Mouse (Mus musculus) ovary, adult 18-20 months (tissue): ENCODE data around the gene Tmem9.

ENCODE experiments used
- DNase-seq: peaks from one replicate; pipeline ENCODE4 v3.0.0; 2022; ENCODE audit warnings: low spot score, mixed read lengths

Gene Tmem9

DNA sequence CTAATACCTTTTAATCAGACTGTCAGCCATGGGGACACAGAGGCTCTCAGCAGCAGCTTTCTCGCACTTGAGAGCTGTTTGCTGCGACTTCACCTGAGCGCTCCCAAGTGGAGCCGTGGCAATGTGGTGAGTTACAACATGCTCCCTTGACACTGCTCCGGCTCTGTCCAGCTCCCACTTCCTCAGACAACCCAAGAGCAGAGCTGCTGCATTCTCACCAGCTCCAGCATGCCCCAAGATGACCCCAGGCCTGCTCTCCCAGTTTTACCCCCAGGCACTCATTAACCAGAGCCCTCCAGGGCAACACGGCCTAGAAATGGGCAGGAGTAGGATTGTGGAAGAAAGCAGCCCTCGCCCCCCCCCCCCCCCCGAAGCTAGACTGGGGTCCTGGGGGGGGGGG is 23.7 kb downstream of the Tmem9 start:
- no peak for DNase-seq

DNA sequence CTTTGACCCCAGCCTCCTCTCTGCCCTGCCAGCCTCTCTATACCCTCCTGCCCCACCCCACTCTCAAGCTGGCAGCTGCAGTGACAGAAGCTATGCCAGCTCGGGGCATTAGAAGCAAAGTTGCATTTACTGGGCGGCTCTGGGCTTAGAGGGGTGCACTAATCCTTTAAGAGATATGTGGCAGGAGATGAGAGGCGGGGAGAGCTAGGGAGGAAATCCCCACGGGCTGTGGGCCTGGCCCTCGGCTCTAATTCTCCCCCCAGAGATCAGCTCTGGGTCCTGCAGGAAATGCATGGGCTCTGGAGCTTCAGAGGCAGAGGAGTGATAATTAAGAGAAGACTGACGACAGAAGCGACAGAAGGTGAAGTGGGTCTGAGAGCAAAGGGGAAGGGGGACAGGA is 25.0 kb downstream of the Tmem9 start:
- DNase-seq: no peak

DNA sequence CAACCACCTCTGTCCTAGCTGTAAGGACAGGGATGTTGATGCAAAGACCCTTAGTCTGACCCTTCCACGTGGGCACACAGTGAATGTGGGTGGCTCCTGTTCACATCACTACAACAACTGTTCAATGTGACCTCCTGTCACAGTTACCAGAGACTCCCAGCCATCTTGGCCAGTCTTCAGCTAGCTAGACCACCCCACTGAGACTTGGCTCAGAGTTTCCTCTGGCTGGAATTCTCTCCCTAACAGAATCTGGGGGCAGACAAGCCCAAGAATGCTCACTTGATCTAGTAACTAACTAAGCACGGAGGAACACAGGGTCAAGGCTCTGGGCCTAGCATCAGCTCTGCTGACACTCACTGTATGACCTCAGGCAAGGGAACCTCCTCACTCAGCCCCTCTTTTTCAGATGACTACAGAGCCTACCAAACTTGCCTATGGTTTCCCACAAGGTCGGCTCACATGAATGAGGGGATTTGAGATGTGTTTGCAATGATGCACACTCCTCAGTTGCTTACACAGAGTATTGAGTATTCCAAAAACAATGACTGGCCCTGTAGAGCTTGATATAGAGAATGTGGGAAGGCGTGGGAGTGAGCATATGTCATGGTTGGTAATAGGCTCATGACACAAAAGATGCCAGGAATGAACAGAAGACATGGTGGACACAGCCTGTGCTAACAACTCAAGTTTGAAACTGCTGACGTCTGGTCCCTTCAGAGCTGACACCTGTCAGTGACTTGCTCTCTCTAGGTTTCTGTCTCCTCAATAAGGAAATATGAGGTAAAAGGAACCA is 31.0 kb downstream of the Tmem9 start:
- no peak for DNase-seq

DNA sequence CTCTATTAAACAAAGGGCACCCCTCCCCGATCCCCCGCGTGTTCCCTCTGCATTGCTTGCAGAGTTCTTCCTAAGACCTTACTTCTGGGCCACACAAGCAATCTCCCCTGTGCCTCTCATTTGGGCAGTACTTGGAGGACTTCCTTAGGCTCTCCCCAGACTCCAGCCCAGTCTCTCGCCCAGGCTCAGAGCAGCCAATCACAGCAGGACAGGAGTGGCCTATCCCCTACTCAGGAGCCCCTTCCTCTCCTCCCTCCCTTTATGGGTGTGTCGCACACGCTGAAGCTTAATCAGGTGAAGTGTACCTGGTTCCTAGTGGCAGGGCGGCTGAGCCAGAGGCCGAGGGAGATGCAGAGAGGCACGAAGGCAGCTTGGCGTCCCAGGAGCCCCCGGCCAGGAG is 32.5 kb downstream of the Tmem9 start:
- DNase-seq: no peak

DNA sequence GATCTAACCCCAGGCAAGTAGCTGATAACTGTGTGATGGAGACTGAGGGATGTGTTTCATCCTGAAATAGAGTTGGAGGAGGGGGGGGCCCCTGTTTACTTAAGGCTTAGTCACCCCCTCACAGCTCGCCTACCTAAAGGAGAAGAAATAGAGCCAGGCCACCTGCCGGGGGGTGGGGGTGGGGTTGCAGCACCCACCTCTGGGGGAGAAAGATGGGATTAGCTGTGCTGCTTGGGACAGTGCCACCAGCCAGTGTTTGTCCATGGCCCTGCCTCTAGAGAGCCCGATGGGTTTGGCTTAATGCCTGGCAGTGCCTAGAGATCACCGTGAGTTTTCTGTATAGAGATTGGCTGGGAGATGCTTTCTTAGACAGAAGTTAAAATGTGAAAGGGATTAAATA is 32.9 kb downstream of the Tmem9 start:
- no peak for DNase-seq

DNA sequence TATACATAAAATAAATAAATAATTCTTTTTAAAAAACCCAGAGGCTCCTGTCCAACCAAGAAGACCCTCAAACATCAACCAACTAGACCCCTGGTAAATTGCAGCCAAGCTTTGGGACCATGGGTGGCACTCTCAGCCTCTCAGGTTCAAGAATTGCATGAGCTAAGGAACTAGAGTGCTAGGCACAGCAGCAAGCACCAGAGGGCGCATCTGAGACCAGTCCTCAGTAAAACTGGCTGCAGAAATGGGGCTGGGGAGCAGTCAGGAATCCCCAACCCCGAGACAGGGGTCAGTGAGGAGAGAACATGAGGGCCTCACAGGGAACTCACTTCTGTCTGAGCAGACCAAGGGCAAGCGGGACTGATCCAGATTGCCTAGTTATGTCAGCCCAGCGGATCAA is 37.8 kb downstream of the Tmem9 start:
- DNase-seq: no peak

DNA sequence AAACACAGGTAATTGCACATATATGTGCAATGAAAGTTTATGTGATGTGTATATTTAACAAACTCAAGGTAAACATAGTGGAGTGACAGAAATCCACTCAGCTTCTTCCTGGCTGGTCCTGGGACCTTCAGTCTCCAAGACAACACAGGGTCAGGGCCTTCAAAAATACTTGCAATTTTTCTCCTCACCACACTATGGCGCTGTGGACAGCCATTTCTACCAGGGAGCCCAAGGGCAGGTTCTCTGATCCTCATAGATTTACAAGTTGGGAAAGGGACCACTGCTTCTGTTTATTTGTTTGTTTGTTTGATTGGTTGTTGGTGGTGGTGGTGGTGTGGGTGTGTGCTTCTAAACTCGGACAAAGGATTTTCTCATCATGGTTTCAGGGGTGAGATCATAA is 39.5 kb downstream of the Tmem9 start:
- DNase-seq: no peak

DNA sequence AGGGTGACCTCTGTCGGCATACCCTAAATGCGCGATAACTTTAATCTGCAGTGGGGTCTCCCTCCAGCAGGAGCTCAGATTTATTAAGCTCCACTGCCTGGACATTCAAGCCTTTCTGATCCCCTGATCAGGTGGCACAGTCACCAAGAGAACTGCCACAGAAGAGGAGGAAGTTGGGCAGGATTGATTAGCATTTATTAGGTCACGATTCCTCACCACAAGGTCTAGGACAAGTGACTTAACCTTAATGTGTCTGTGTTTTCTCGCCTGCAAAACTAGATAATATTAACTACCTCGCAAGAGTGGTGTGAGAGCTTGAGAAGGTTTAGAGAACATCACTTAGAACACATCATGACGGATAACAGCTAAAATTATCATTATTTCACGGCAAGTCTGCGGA is 39.9 kb downstream of the Tmem9 start:
- DNase-seq: no peak

DNA sequence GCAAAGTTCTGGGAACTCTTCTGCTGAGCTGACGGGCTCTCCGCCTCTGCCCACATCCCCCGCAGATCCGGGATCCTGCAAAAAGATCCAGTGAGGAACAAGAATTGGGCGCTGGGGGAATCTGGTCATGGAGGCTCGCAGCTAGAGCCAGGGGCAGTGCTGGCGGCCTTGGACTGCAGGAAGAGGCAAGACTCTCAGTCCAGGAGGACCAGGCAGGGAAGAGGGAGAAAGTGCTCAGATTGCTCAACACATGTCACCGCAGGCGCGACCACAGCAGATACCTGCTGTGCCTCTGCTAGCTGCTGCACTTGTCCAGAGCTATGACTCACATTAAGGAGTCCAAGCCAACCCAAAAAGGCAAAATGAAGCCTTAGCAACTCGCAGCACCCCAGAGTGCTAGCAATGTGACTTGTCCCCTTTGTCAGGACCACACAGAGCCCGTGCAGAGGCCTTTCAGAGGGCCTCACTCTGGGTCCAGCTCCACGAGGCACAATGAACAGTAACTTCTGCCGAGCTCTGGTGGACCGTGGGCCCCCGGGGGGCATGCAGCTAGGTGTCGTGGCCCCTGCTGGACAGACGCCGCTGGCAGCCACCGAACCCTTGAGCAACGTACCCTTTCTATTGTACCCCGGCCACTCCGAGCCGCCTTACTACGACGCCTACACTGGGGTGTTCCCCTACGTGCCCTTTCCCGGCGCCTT is 42.5 kb downstream of the Tmem9 start, which contains the start of gene Ascl5:
Ascl5 (plus strand) TSS at position 493 of the 701 bp plus-strand sequence.
- no peak for DNase-seq

DNA sequence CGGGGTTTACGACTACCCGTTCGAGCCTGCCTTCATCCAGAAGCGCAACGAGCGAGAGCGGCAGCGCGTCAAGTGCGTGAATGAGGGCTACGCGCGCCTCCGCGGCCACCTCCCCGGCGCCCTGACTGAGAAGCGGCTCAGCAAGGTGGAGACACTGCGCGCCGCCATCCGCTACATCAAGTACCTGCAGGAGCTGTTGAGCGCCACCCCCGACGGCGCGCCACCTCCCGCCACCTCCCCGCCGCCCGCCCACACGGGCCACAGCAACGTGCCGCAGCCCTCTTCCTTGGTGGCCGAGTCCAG is 43.0 kb downstream of the Tmem9 start:
- no peak for DNase-seq

DNA sequence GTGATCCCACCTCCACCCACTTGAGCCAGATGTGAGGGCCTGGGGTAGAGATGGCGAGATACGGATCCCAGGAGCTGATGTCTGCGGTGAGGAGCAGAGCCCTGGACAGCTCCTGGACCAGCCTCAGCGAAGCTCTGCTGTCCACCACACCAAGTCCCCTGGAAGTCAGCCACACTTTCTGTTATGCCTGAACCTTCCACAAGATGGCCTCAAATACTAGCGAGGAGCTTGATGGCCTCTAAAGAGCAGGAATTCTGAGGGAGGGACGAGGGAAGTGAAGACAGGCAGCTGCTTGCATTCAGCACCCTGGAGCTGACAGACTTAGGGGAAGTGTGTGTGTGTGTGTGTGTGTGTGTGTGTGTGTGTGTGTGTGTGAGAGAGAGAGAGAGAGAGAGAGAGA is 43.5 kb downstream of the Tmem9 start:
- DNase-seq: peak; percentile 40

DNA sequence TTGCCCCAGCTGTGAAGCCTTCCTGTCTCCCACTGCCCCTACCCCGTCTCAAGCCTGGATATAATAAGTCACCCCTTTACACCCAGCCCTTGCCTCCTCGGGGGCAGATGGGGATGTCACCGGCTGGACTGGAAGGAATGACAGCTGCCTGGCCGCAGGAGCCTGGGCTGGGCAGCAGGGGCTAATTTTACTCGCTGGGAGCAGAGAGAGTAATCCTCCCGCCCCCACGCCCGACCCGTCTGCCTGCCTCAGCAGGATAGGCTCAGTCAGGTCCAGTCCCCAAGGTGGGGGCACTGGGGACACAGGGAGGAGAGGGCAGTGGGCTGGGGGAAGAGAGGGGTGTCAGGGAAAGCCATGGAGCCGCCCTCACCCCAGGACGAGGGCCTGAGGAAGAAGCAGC is 44.6 kb downstream of the Tmem9 start, which contains the start of gene Cacna1s:
Cacna1s (plus strand) TSS at position 204 of the 400 bp plus-strand sequence.
- no peak for DNase-seq

DNA sequence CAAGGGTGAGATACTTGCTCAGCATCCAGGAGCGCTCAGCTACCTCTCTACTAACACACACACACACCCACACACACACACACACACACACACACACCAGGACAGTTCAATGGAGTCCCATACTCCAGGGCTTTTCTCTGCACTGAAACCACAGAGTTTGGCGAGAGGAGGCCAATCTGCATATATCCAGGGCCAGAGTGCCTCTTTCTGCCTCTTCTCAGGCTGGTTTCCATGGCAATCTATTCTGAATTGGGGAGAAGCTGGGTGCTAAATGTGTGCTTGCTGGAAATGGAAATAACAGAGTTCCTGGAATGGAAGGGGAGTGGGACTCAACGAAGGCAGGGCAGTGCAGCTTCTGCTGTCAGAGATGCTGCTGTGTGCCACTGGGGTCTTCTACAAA is 47.8 kb downstream of the Tmem9 start:
- no peak for DNase-seq

DNA sequence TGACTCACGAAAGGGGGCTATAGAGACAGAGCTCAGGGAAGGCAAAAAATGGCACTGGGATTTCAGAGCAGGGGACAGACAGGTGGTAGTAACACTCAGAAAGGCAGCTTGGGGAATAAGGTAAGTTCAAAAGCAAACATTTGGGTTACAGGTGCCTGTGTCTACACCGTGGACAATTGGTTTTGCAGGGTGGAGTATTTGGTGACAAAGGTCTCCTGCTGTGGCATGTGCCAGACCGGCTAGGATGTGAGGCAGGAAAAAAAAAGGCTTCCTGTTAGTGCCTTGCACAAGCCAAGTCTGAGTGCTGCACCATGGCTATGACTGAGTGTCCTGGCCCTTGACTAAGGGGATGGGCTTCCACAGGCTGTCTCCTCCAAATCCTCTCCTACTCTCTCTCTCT is 50.6 kb downstream of the Tmem9 start:
- DNase-seq: no peak

DNA sequence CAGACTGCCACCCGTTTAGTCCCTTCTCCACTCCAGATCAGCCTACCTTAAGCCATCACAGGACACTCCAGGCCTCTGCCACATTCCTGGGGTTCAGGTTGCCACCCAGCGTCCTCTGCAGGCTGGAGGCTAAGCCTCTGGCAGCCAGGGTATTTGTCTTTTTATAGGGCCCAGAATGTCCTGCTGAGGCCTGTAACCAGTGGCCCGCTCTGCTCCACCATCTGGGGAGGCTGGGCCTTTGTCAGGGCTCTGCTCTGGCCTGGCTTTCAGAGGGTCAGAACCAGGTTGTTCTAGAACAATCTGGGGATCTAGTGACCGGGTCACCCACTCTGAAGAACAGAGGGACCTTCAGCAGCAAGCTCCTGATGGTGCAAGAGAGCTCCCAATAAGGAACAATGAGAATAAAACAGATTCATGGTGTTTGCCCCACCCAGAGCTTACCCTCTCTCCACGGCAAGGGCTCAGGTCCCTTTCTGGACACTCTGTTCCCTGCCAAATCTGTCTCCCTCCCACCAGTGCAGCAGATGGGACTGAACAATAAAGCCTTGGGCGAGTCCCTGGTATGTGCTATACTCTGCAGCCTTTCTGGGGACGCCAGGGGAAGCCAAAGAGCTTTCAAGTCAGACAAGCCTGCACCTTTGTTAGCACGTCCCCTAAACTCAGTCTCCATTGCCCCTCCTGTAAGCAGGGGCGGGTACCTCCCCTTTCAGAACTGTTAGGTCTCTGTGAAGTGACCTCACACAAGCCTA is 53.3 kb downstream of the Tmem9 start:
- DNase-seq: no peak

DNA sequence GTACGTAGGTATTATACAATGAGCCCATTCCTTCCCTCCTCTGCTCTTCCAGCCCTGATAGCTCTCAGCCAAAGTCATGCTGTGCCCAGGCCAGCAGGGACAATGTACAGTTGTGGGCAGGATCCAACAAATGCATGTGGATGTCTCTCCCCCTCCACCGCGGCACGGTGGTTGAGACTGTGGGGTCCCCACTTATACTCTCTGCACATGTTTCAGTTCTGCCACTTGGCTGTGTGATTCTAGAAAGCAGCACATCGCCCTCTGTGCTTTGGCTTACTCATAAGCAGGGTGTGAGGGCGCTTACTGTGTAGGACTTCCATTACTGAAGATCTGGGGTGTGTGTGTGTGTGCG is 53.8 kb downstream of the Tmem9 start:
- no peak for DNase-seq

DNA sequence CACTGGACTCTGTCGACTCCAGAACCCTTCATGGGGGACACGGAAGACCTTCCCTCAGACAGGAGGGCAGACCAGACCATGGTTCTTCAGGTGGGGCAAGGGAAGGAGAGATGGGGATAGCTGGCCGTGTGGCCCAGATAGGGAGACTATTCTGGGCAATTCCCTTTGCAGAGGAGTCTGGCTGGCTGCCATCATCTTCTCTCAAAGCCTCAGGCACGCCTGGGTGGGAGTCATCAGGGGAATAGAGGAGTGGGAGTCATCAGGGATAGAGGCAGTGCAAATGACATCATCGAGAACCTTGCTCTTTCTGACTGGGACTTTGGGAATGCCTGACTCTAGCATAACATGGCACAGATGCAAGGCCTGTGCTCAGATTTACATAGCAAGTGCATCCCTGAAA is 56.0 kb downstream of the Tmem9 start:
- no peak for DNase-seq

DNA sequence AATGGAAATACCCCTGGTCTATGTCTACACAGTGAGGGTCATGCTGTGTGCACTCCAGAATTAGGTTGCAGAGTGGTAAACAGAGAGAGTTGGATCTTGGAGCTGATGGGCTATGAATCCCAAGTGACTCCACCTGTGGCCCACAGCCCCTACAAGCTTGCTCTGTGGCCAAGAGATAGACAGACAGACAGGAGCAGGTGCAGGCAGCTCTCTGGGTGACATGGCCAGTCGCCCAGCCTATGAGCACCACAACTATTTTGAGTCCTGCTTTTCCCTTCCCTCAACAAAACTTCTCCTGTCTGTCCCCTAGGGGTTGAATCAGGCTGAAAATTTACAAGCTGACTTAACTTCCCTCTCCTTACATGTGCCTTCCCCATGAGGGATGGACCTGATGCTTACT is 58.7 kb downstream of the Tmem9 start:
- no peak for DNase-seq

DNA sequence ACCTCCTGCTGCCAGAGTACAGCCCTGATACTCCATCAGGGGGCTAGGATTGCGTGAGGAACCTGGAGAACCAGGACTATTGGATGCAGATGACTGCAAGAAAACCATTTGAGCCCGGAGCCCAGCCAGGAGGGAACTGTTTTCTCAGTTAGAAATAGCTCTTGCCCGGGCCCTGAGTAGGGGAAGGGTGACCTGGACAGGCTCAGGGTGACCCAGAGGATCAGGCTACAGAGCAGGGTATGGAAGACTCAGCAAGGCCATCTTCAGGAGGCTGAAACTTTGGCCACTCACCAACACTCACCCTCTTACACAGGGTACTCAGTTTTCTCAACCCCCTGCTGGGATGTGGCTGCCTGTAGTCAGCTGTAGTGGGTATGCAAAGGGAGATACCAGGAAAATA is 59.6 kb downstream of the Tmem9 start:
- no peak for DNase-seq

DNA sequence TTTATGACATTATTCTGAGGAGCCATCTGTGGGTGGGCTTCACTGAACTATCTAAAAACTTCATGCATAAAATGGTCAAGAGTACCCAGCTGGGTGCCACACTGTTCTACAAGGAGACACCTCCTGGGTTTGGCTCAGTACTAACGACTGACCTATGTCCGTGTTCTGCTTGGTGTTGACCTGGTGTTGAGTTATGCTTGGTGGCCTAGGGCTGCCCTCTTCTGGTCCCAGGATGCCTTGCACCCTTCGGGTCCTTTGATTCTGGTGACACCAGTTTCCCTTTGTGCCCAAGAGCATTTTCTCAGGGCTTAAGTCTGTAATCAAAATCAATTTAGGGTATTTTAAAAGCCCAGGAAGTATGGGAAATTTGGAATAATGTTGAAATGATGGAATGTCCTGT is 68.1 kb downstream of the Tmem9 start:
- DNase-seq: no peak

DNA sequence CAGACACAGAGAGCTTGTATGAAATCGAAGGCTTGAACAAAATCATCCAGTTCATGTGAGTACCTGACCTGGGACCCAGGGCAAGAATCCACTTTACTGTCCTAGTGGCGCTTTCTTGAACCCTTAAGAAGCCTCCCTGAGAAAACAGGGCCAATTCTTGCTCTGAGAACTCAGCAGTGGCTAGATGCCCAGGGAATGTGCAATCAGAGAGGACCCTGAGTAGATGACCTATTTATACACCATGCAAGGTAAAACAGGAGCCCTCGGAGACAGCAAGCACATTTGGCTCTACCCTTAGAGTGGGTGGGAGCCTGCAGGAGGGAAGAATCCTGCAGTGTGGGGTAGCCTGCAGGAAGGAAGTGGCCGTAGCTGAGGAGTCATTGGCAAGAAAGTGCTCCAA is 69.7 kb downstream of the Tmem9 start:
- no peak for DNase-seq

DNA sequence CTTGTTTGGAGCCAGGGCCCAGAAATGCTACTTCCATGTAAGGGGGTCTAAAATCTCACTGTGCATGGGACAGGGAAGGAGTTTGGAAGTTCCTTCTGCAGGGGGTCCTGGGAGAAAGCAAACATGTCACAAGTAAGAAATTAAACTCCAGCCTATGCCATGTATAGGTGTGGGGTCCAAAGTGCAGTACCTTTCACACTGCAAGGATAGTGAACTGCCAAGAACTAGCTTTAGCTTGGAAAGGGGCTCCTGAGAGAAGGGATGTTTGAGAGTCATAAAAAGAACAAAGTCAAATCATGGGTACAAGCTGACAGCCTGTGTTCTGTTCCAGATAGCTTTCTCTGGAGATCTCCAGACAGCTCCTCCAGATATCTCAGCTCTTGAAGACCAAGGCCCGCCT is 73.2 kb downstream of the Tmem9 start:
- DNase-seq: no peak
